Mouse (Mus musculus) erythroblast, embryonic 14.5 days (primary cell): ENCODE results near the gene Robo2.

ENCODE experiments used
- GATA1 ChIP-seq: IDR thresholded peaks from 2 replicates; pipeline ENCODE4 v1.6.1; 2012; ENCODE audit warnings: low read length, inconsistent platforms, mixed read lengths
- TAL1 ChIP-seq: IDR thresholded peaks from 3 replicates; pipeline ENCODE4 v1.6.1; 2012; ENCODE audit warnings: low read length, inconsistent platforms, mixed read lengths

- TF ChIP-seq TAL1 (no peak), GATA1 (no peak)
Measured at GRCm38 (mm10) chr16:74216879-74217415, 194.7 kb downstream of the Robo2 start.
